Mouse (Mus musculus): ENCODE results near the gene Pef1. TPM values are rescaled to one million over a fixed set of nuclear protein-coding genes. Genes with fewer than 3 reads are reported as not detected.

The Pef1 gene
- total RNA-seq, 2 experiments from 2014 or later: 74.1 to 79.0 TPM

DNA sequence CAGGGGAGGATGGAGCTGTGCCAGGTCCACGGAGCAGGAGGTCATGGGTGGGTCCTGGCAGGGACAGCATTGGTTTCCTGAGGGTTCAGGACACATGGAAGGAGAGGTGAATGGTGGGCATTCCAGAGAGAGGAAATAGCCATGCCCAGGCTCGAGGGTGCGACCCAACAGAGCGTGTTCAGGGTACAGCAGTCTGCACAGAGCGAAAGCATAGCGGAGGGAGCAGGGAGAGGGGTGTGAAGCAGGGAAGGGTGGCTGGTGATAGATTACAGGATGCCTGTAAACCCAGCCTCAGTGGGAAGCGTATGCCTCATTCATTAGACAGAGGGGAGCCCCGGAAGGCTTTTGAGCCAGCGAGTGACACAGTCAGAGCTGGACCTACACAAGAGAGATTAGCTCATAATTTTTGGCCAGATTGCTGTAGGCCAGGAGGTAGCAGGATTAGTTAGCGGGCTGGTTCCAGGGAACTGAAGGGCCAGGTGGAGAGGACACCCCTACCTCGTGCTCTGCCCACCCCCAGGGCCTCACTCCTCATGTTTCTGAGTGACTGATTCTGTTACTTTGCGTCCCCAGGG is 17.0 kb upstream of the Pef1 start:
- no peak for DNase-seq (ENCODE audit: low spot score in 2 of 2)

DNA sequence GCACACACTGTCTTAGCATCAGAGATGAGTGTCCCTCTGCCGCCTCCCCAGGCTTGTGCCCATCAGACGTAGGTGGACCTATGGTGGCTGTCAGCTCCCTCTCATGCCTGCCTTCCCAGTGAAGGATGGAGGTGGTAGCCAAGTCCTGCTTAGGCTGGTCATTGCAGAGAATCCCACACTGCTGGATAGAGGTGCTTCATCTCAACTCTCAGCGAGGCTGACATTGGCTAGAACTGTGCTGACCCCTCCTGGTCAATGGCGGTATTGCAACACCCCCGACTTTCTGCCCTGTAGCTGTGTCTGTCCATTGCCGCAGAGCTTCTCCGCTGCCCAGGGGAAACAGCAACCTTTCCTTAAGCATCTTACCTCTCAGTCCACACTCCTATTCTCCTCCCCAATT is 15.1 kb upstream of the Pef1 start:
- peak; percentile 97 to 98 for DNase-seq (ENCODE audit: low spot score in 2 of 2)

DNA sequence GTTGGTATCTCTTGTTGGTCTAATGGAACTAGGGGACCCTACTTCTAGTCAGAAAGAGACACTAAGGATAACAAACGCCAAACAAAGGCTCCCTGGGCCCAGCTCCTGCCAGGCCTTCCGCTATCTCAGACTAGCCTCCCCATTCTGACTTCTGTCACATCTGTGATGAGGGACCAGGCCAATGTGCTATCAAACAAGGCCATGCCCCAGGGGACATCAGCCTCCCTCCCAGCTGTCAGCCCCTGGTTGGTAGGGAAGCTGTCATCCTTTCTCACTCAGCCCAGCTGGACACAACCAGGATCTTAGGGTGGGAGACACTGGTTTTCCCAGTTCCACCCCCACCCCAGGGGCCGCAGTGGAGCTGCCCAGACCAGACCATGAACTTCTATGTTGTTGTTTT is 7.2 kb upstream of the Pef1 start:
- no peak for DNase-seq (ENCODE audit: low spot score in 2 of 2)

DNA sequence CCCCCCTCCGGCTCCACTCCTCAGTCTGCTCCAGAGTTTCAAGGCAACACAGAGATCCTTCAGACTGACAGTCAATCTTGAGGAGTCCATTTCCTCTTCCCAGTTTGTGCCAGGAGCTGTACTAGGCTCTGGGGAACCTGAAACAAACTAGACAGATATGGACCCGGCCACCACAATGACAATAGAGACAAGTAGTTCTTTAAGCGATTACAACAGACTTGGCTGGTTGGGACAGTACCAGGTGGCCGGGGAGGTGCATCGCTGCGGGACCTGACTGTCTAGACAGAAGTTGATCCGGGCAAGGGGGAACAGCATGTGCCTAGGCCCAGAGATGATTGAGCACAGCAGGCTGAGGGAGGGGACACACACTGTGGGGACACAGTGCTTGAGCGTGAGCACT is 1.2 kb upstream of the Pef1 start:
- no peak for DNase-seq (ENCODE audit: low spot score in 2 of 2)

DNA sequence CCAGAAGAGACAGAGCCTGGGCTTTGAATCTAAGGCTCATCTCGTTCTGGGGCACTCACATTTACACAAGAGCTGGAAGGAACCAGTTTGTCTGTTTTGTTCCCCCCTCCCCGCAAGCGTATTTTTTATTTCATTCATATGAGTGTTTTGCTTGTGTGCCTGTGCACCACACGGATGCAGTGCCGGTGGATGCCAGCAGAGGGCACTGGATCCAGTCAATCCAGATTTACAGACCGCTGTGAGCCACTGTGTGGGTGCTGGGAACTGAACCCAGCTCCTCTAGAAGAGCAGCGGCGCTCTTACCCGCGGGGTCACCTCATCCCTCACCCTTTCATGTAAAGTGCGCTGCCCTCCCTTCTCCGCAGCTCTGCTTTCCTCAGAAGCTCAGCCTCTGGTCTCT is 1.3 kb downstream of the Pef1 start:
- no peak for DNase-seq (ENCODE audit: low spot score in 2 of 2)

DNA sequence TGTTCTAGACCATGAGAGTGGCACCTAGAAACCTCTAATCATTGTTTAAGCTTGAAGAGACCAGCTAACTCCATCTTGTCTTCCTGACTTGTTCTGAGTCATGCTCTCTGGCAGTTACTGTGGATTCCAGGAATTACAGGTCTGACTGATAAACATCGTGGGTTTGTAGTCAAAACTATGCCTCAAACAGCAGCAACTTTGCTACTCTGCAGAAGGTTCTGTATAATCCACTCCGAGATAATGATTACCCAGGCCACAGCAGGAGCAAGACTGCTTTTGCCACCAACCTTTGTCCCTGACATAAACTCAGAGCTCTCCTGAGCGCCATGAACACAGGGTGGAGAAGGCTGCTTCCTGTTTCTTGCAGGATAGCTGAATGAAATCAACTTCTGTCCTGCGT is 2.2 kb downstream of the Pef1 start:
- DNase-seq (ENCODE audit: low spot score in 2 of 2): no peak

DNA sequence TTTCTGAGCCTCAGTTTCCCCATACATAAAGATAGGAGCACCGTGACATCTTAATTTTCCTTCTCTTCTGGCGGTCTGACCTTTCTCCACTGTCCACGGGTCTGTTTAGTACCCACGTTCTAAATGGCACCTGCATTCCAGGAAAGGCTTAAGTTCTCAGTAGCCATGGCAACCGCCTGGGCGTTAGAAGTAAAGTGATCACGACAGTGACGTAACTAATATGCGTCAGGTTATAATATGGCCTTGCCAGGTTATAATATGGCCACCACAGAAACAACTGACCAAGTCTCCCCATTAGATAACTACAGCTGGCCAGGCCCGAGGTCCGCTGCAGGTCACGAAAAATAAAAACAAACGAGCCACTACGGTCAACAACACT is 4.7 kb downstream of the Pef1 start:
- DNase-seq (ENCODE audit: low spot score in 2 of 2): no peak

DNA sequence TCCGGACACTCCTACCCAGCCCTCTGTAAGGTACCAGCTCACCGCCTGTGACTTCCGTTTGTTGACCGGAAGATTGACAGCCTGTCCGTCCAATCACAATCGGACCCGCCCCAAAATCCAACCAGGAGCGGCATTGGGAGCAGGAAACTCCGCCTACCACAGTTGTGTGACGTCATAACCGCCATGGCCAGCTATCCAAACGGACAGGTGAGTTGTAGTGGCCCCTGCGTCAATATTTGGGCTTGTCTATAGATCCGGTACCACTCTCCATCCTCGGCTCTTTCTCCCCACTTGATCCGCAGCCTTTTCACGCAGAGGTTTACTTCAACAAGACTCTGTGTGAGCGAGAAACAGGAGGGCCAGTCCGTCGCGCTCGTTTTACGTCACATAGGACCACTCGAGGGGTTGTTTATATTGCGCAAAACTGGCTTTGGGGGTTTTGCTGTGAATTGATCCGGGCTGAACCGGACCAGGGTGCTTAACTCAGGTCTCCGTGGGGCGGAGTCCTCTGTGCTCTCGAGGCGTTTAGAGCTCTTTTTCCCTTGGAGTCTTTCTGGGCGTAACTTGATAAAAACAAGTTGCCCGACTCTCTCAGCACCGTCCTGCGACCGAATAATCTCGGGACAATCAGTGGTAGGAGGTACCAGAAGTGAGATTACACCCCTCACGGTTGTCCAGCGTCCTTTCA is 5.2 kb downstream of the Pef1 start:
- DNase-seq (ENCODE audit: low spot score in 2 of 2): peak; percentile 99 to 100

DNA sequence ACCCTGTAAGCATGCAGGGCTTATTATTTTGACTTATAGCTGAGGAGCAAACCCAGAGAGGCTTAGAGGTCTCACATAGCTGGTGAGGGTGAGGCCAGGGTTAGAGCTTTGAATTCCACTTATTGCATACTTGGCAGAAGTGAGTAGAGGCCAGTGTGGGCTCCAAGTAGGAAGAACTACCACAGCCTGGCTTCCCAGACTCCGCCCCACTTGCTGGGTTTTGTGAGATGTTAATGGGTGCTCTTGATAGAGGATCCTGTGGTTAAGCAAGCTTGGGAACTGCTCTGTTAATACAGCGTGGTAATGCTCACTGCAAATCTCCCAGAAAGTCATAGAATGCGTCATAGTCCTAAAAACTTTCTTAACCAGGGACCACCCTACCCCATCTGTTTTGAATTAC is 6.6 kb downstream of the Pef1 start:
- DNase-seq (ENCODE audit: low spot score in 2 of 2): no peak

DNA sequence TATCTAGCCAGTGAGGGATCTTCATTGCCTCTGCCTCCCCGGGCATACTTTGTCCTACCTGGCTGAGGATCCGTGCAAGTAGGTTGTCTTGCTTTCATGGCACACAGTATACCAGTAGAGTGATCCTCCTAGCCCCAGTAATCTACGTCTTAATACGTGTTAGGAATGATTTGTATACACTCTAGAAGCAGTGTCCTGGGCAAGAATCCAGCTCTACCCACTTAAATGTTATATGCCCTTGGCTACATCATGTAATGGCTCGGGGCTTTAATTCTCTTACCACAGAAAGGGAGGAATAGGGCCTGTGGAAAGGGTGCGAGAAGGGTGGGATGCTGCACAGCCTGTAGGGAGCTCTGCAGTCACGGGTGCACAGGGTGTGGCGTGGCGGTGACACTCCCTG is 7.3 kb downstream of the Pef1 start:
- DNase-seq (ENCODE audit: low spot score in 2 of 2): no peak

DNA sequence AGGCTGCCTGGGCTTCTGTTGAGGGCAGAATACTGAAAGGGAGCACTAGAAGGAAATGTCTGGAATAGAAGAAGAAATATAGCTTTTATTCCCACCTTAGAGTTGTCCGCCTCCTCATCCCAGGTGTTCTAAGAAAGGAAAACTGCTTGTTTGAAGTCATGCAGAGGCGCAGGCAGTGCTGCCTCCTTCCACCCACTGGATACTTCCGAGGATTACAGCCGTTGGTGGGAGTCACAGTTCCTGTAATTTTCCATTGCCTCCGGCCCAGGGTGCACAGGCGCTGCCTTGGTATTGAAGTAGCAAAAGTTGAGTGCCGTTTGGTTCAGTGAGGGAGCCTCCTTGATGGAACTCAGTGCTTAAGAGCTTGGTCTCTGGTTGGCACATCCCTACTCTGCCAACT is 7.7 kb downstream of the Pef1 start:
- no peak for DNase-seq (ENCODE audit: low spot score in 2 of 2)

DNA sequence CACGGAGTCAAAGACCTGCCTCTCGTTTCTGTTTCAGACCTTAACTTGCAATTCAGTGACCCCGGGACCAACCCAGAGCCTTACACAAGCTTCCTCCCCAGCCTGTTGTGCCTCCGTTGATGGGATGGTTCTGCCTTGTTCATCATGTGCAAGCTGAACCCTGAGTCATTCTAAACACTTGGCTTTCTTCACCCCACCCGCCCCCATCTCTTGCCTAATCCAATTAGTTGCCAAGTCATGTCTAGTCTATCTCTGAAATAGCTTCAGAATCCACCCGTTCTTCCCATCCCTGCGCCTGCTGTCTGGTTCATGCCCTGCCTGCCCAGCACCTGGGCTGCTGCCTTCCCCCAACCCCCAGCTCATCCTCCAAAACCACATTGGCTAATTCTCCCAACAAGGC is 9.9 kb downstream of the Pef1 start:
- DNase-seq (ENCODE audit: low spot score in 2 of 2): peak in 1 of 2 experiments; percentile 47

DNA sequence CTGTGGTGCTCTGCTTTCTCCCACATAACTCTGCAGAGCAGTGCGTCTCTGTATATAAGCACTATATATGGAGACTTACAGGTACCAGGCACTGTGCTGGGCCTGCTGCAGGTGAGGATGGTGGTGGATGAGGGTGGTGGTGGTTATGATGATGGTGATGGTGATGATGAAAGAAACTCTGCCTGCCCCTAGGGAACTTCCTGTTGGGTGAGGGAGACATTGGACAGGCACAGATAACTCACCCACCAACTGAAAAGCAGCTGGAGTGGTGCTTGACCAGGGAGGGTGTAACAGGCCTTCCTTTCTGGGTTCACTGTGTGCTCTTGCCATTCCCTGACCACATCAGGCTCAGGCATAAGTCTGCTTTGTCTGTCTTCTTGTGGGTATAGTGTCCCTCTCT is 10.4 kb downstream of the Pef1 start:
- no peak for DNase-seq (ENCODE audit: low spot score in 2 of 2)

DNA sequence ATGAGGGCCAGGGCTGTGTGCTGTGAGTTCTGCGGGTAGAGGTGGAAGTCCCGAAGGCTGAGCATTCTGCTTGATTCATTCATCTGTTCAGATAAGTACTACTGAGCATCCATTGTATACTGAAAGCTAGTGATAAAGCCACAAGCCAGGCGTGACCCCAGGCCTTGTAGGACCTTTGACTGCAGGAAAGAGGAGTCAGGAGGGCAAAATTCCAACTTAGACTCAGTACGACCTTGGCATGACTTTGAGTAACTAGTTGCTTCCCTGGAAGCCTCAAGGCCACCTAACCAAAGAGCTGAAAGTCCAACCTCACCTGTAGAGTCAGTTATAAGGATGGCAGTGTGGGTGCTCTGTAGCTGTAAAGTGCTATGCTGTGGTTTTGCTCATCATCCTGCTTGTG is 18.4 kb downstream of the Pef1 start:
- DNase-seq (ENCODE audit: low spot score in 2 of 2): no peak

DNA sequence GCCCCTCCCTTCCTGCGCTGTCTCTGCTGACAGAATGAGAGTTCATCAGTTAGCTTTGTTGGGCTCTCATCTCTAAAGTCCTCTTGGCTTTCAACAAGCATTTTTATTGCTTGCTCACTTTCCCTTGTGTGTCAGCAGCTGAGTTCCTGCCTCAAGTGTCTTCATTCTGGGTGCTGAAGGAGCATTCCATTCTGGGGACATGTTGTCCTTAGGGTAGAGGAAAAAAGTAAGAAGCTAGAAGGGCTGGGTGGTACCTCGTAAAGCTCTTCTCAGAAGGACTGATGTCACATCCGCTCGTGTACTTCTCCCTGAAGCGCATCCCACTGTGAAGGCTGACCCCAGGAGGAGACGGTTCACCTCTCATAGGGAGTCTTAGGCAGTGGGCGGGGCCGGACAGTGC is 19.2 kb downstream of the Pef1 start:
- DNase-seq (ENCODE audit: low spot score in 2 of 2): no peak

DNA sequence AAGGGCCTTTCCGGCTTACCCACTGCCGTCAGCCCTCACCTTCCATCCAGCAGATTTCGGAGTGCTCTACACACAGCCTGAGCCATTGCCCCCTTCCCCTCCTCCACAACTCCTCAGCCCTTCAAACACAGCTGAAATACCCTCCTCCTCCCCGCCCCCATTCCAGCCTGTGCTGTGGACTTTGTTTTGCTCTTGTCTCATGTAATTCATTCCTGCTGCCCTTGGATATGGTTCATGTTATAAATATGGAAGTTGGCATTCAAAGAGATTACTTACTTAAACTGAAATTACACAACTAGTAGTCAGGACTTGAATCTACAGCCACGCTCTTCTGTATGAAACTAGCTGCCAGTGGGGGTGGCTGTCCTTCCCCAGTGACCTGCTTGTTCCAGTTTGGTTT is 20.7 kb downstream of the Pef1 start:
- no peak for DNase-seq (ENCODE audit: low spot score in 2 of 2)

DNA sequence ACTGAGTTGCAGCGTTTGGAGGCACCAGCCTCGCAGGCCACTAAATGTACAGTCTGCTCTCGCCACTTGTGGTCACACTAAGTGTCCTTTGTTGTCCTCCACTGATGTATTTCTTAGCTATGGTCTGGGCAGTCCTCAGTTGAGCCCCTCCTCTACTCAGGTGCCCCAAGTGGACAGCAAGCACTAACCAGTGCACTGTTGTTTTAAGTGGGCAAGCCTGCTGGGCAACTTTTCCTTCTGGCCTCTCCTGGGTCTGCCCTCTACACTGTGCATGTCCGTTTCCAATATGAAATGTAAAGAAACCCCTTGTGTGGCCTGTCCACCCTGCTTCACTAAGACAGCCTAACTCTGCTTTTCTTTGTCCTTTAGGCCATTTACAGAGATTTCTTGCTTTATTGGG is 21.8 kb downstream of the Pef1 start:
- DNase-seq (ENCODE audit: low spot score in 2 of 2): no peak

DNA sequence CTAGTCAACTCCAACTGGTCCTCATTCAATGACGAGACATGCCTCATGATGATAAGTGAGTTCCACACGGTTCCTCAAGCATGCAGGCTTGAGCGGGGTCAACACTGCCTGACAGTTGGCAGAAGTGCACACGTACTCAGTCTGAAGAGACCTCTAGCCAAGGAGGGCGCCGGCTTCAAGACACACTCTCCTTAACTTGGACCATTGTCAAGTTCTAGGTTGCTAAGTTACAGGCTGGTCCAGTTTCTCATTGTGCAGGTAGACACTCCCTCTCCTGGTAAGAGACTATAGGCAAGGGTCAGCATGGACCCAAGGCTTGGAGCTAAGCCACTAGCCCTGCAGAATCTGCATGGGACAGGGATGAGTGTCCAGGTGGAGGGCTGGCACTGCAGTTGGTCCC is 22.8 kb downstream of the Pef1 start:
- no peak for DNase-seq (ENCODE audit: low spot score in 2 of 2)

DNA sequence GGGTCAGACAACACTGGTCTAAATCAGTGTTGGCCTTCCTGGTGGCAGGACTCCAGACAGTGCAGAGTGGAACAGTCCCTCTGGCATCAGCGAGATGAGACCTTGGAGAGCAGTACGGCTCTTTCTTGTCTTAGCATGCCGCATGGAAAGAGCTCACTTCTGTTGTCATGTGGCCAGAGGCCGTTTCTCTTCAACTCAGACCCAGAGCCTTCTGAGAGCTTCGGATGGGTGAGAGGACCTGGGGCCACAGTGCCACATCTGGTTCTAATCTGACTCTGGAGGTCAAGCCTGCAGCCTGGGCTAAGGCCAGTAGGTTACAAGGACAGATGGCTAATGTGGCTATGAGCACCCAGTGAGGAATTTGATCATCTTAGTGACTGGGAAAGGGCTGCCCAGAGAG is 23.6 kb downstream of the Pef1 start:
- DNase-seq (ENCODE audit: low spot score in 2 of 2): no peak

DNA sequence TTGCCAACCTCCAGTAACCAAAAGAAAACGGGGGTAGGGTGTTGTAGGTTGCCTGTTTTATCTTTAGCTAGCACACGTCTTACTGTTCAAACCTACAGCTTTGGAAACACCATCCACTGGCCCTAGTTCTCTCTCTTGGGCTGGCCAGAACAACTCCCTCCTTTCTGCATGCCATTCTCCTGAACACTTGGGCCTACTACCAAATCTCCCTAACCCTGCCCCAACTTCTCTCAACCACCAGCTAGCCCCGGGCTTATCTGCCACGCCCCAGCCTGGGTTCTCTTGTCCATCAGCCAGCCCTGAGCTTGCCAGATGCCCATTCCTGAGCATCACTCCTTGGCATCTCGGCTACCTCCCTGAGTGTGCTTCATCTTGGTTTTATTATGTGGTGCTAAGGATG is 26.5 kb downstream of the Pef1 start:
- DNase-seq (ENCODE audit: low spot score in 2 of 2): no peak

DNA sequence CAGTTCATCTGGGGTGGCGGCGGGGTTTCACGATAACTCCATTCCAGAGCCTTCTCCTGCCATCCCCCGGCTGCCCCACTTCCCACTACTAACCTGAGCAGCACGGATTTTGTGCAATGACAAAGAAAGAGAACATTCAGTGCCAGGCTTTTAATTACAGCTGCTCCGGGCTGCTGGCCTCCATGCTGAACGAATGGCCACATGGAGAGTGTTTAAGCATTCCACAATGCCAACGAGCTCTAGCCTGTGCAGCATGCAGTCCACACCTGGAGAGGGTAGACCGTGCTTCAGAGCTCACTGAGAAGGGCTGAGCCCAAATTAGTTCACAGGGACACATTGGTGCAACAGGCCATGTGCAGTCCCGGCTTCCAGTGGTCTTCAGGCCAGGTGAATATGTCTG is 27.7 kb downstream of the Pef1 start:
- no peak for DNase-seq (ENCODE audit: low spot score in 2 of 2)

DNA sequence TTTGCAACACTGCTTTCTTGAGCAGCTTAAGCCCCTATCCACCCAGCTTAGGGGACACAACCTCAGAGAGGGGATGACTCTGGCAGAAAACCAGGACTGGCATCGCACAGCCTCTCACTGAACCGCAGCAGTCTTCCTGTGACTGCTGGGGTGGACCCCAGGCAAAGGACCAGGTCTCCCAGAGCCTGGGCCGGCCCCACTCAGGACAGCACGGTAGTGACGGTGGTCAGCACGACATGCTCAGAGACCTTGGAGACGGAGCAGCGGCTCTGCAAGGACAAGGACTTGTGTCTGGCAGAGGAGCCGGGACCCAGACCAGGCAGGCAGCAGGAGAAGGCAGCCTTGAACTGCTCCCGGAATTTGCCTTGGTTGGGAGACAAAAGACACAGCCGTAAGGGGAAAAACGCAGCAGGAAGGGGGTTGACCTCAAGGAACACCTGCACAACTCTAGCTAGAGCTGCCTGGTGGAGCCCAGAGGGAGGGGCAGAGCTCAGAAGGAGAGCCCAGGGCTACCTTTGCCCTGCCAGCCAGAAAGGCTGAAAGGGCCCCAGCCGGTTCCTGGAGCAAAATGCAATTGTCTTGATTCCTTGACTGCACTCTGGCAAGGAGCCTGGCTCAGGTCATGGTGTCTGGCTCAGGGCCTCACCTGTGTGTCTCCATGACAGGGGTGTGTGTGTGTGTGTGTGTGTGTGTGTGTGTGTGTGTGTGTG is 28.4 kb downstream of the Pef1 start:
- no peak for DNase-seq (ENCODE audit: low spot score in 2 of 2)

Data from adrenal gland, adult 18-20 months (tissue).